Mouse (Mus musculus) ES-Bruce4 (cell line): ENCODE results near the gene Mpig6b. TPM values are rescaled to one million over a fixed set of nuclear protein-coding genes. Genes with fewer than 3 reads are reported as not detected.
A peak's percentile ranks its signal among the peaks of the same experiment; 100 is the strongest.
"Not testable (repeated sequence)": the region's sequence is repeated elsewhere in the genome, so short reads cannot be mapped to it uniquely, and the experiment has no call there.

Experiments
- H3K27ac ChIP-seq: 2 replicates; pipeline ENCODE4 v1.5.1; 2012; ENCODE audit warnings: low read length, inconsistent platforms; ENCODE audit not compliant: insufficient read depth
- H3K27me3 ChIP-seq: 2 replicates; pipeline ENCODE4 v1.6.1; 2012; ENCODE audit warnings: mild to moderate bottlenecking, low read length, inconsistent platforms; ENCODE audit not compliant: control insufficient read depth, poor library complexity, insufficient read depth, severe bottlenecking
- H3K36me3 ChIP-seq: 2 replicates; pipeline ENCODE4 v1.6.1; 2012; ENCODE audit warnings: inconsistent platforms, mild to moderate bottlenecking, low read length, moderate library complexity; ENCODE audit not compliant: control insufficient read depth, poor library complexity, insufficient read depth, severe bottlenecking
- H3K4me1 ChIP-seq: one replicate; pipeline ENCODE4 v1.8.1; 2011; ENCODE audit warnings: low read length; ENCODE audit not compliant: control insufficient read depth, insufficient read depth
- H3K4me3 ChIP-seq: 2 replicates; pipeline ENCODE4 v1.5.1; 2011; ENCODE audit warnings: low read depth, mild to moderate bottlenecking, low read length
- H3K9ac ChIP-seq: 2 replicates; pipeline ENCODE4 v1.6.1; 2012; ENCODE audit warnings: low read depth, mild to moderate bottlenecking, inconsistent platforms; ENCODE audit not compliant: poor library complexity, severe bottlenecking
- H3K9me3 ChIP-seq: replicated peaks from 2 replicates; pipeline ENCODE4 v1.6.1; 2012; ENCODE audit warnings: mild to moderate bottlenecking, low read length, inconsistent platforms; ENCODE audit not compliant: control insufficient read depth, poor library complexity, insufficient read depth, severe bottlenecking
- CTCF ChIP-seq: IDR thresholded peaks from one replicate; pipeline ENCODE4 v1.8.1; 2011; ENCODE audit warnings: low read depth, low read length
- EP300 ChIP-seq: IDR thresholded peaks from 2 replicates; pipeline ENCODE4 v1.6.1; 2011; ENCODE audit warnings: low read depth, low read length; ENCODE audit not compliant: insufficient read depth
- POLR2A ChIP-seq: IDR thresholded peaks from one replicate; pipeline ENCODE4 v1.8.1; 2011; ENCODE audit warnings: low read length; ENCODE audit not compliant: insufficient read depth
- polyA plus RNA-seq: library from polyadenylated mRNA; stranded (reverse); fragments of >200 nt; gene quantifications from 2 replicates; pipeline ENCODE4 v1.2.4, GENCODE M21; 2011; ENCODE audit warnings: low read depth; ENCODE audit not compliant: missing spikeins, insufficient read depth, insufficient read length

The Mpig6b gene
- polyA plus RNA-seq, 1 experiment, result 3.3 TPM

- Histone ChIP-seq H3K27ac (no peak overlapping the region), H3K4me1 (peaks cover 3% of the 10 kb centered on the region), H3K36me3 (no peaks in the 10 kb centered on the region), H3K27me3 (no peaks in the 10 kb centered on the region), H3K9me3 (no peaks in the 10 kb centered on the region), H3K9ac (peak overlapping the region; percentile 88), H3K4me3 (peak overlapping the region; percentile 67)
- TF ChIP-seq CTCF, result no peak
- TF ChIP-seq EP300, result no peak
- no peak for TF ChIP-seq POLR2A
These were observed 19.9 kb downstream of the Mpig6b start for GRCm38 (mm10) chr17:35045807-35046680.

DNA sequence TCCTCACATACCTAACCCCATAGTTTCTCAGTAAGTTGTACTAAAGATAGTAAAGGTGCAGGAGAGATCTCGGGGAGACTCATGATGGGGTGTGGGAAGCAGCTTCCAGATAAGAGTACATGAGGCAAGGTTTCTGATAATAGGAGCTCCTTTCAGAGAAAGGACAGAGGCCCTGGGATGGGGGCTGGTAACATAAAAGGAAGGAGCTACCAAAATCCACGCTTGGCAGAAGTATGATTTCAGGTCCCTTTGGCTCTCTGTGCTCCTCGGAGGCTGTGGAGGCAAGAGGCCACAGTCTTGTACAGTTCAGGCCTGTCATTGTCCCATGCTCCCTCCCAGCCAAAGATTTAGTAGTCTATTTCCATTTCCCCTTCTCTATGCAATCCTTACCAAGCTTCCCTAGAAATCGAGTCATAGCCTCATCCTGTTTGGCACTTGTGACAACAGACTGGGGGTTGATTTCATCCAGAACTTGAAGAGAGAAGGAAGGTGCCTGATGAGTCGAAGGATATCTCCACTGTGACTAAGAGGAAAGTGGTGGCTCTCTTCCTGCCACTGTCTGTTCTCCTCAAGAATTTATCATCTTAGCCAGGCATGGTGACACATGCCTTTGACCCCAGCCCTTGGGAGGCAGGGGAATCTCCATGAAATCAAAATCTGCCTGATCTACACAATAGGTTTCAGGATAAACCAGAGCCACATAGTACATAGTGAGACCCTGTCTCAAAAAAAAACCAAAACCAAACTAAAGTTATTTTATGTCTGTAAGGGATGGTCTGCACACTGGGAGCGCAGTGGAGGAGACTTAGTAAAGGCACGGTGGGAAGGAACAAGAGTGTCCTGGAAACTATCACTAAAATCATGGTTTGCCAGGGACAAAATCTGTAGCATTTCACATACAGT lies 20.8 kb downstream of the Mpig6b start:
- H3K4me1 ChIP-seq, result peaks cover 3% of the 10 kb centered on the region
- H3K27me3 ChIP-seq, result no peaks in the 10 kb centered on the region
- no peak for TF ChIP-seq CTCF
- no peak for TF ChIP-seq EP300
- TF ChIP-seq POLR2A, result no peak
- H3K4me3 ChIP-seq, result no peak overlapping the region
- H3K9me3 ChIP-seq, result no peaks in the 10 kb centered on the region
- H3K27ac ChIP-seq, result no peak overlapping the region
- no peaks in the 10 kb centered on the region for H3K36me3 ChIP-seq
- H3K9ac ChIP-seq, result peak overlapping the region; percentile 88

DNA sequence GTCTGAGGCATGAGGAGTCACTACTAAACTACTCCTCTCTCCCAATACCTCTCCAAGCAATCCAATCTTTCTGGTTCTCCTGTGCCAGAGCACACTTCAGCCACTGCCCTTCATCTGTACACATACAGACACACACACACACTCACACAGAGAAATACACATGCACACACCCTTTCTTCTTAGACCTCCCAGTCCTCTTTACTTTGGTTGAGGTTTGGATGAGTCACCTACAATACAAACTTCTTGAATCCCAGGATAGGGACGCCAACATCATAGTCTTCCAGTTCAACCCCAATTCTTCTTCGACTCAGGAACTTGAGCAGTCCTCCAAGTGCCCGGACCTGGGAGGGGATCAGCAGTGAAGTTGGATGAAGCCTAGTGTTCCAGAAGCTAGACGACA lies 22.2 kb downstream of the Mpig6b start:
- Histone ChIP-seq H3K9me3 (no peaks in the 10 kb centered on the region), H3K36me3 (no peaks in the 10 kb centered on the region), H3K27ac (no peak overlapping the region), H3K27me3 (no peaks in the 10 kb centered on the region), H3K9ac (no peak overlapping the region), H3K4me3 (no peak overlapping the region), H3K4me1 (peaks cover 3% of the 10 kb centered on the region)
- no peak for TF ChIP-seq EP300
- TF ChIP-seq POLR2A, result no peak
- no peak for TF ChIP-seq CTCF

DNA sequence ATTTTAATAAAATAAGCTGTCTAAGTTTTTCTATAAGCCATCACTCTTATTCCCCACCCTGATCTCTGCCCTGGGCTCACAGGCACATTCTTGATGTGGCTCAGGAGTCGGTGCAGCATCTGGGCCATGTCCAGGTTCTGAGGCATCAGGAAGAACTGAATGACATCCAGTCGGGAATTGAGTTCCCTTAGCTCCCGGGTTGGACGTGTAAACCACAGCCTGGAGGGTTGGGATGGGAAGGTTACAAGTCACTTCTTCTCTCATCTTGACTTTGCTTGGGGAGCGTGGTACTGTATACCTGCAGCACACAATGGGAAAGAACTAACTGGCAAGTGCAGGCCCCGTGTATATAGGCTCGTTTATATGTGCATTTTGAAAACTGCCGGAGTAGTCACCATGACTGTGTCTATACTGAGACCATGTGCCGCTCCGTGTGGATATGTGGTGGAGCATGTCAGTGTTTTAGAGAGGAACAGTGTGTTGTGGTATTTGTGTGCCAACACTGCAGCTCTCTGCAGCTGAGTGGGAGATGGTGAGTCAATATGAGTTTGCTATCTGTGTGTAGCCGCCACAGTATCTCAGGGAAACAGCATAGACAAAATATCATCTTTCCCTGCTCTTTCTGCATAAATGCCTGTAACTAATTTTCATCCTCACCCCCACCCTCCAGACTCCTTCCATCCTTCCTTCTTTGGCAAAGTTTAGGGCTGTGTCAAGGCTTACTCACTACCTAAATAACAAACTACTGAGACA lies 26.7 kb downstream of the Mpig6b start:
- Histone ChIP-seq H3K4me3 (no peak overlapping the region), H3K9ac (no peak overlapping the region), H3K9me3 (no peaks in the 10 kb centered on the region), H3K27ac (no peak overlapping the region), H3K27me3 (no peaks in the 10 kb centered on the region), H3K4me1 (no peaks in the 10 kb centered on the region), H3K36me3 (no peaks in the 10 kb centered on the region)
- TF ChIP-seq EP300 (no peak), POLR2A (no peak)

GRCm38 (mm10) chr17:35034896-35035295 lies 31.1 kb downstream of the Mpig6b start:
- Histone ChIP-seq H3K9ac (no peak overlapping the region), H3K9me3 (no peaks in the 10 kb centered on the region), H3K27me3 (no peaks in the 10 kb centered on the region), H3K36me3 (no peaks in the 10 kb centered on the region), H3K27ac (no peak overlapping the region), H3K4me3 (no peak overlapping the region), H3K4me1 (no peaks in the 10 kb centered on the region)
- no peak for TF ChIP-seq EP300
- no peak for TF ChIP-seq CTCF
- no peak for TF ChIP-seq POLR2A

- H3K36me3 ChIP-seq, H3K9me3 ChIP-seq, H3K27me3 ChIP-seq, H3K4me1 ChIP-seq, H3K4me3 ChIP-seq, H3K9ac ChIP-seq, H3K27ac ChIP-seq: not testable (repeated sequence)
These were observed 32.3 kb downstream of the Mpig6b start for GRCm38 (mm10) chr17:35033703-35034102.
